Mouse (Mus musculus): ENCODE results near the gene Aox1.

DNA sequence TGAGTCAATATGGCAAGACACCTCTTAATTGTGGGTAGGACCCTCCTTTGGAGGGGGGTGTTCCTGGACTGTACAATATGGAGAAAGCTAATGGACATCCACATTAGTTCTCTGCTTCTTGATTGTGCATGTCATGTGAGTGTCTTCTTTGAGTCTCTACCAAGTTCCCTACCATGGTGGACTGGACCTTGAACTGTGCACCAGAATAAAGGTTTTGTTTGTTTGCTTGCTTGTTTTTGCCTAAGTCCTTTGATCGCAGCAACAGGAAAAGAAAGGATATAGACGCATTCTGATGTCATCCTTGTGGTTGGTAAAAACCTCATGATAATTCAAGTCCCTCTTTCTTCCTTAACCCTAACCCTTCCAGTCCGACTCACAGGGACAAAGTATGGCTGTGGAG is 88.5 kb downstream of the Aox1 start:
- no peak for TF ChIP-seq CTCF (IDR thresholded peaks at IDR 0.05; ENCODE audit: control insufficient read depth, insufficient read depth, insufficient replicate concordance, low read depth, low read length)
- TF ChIP-seq POLR2A (IDR thresholded peaks at IDR 0.05; ENCODE audit: control insufficient read depth, low read depth, low read length): no peak
